Mouse (Mus musculus) lung, embryonic 15.5 days (tissue): ENCODE results near the gene Tmem258. TPM values are rescaled to one million over a fixed set of nuclear protein-coding genes. Genes with fewer than 3 reads are reported as not detected.

Experiments used
- ATAC-seq: fragments of 200-750 bp; cut with Nextera tagmentation; 2 replicates; pipeline ENCODE4 v1.8.0; 2017; ENCODE audit warnings: moderate number of reproducible peaks, borderline replicate concordance; ENCODE audit not compliant: low FRiP score, low TSS enrichment; ENCODE audit errors: extremely low read depth
- H3K27ac ChIP-seq: fragments of 300-500 bp; sonication (generic); 2 replicates; pipeline ENCODE4 v1.5.1; 2015; ENCODE audit warnings: moderate library complexity, mild to moderate bottlenecking, inconsistent platforms
- H3K27me3 ChIP-seq: fragments of 300-500 bp; sonication (generic); 2 replicates; pipeline ENCODE4 v1.6.1; 2015; ENCODE audit warnings: inconsistent platforms
- H3K36me3 ChIP-seq: fragments of 300-500 bp; sonication (generic); 2 replicates; pipeline ENCODE4 v1.6.1; 2015; ENCODE audit warnings: inconsistent platforms
- H3K4me1 ChIP-seq: fragments of 300-500 bp; sonication (generic); 2 replicates; pipeline ENCODE4 v1.6.1; 2015; ENCODE audit warnings: inconsistent platforms
- H3K4me2 ChIP-seq: fragments of 300-500 bp; sonication (generic); 2 replicates; pipeline ENCODE4 v1.6.1; 2015; ENCODE audit warnings: inconsistent platforms, mild to moderate bottlenecking, moderate library complexity
- H3K4me3 ChIP-seq: fragments of 300-500 bp; sonication (generic); 2 replicates; pipeline ENCODE4 v1.5.1; 2015; ENCODE audit warnings: mild to moderate bottlenecking, inconsistent platforms
- H3K9ac ChIP-seq: fragments of 300-500 bp; sonication (generic); 2 replicates; pipeline ENCODE4 v1.6.1; 2015; ENCODE audit warnings: inconsistent platforms
- H3K9me3 ChIP-seq: fragments of 300-500 bp; sonication (generic); 2 replicates; pipeline ENCODE4 v1.6.1; 2016; ENCODE audit warnings: inconsistent platforms
- WGBS: fragments of 180-500 bp; shearing (Covaris S2); methylation state at CpG from one replicate; pipeline ENCODE4 v1.1.7; 2015; 5-methylcytosine and 5-hydroxymethylcytosine counted together
- polyA plus RNA-seq: library from polyadenylated mRNA; unstranded; fragments of >200 nt; fragmentation: Nextera tagmentation; extraction: Ambion mirVana; gene quantifications from 2 replicates; pipeline ENCODE4 v1.2.1, GENCODE M21; 2015

The Tmem258 gene
- polyA plus RNA-seq, 1 experiment from 2014 or later, result 440 TPM

GRCm38 (mm10) chr19:10225767-10226166, 22.0 kb downstream of the Tmem258 start:
- Histone ChIP-seq H3K27ac (peak overlapping the region; percentile 66), H3K4me3 (no peak overlapping the region), H3K4me2 (peak overlapping the region; percentile 53; the same call in 1 of the 2 replicates), H3K36me3 (no peaks in the 10 kb centered on the region), H3K4me1 (peaks cover 32% of the 10 kb centered on the region), H3K9me3 (no peaks in the 10 kb centered on the region), H3K27me3 (no peaks in the 10 kb centered on the region), H3K9ac (no peak overlapping the region)
- 36% methylated on average over 4 of the region's 4 CpGs for WGBS
- ATAC-seq, result no peak

GRCm38 (mm10) chr19:10231016-10231415, 27.2 kb downstream of the Tmem258 start:
- H3K4me1 ChIP-seq, result peaks cover 17% of the 10 kb centered on the region
- no peaks in the 10 kb centered on the region for H3K36me3 ChIP-seq
- ATAC-seq, result peak; percentile 13; the same call in 1 of the 2 replicates
- no peak overlapping the region for H3K4me2 ChIP-seq
- no peak overlapping the region for H3K4me3 ChIP-seq
- H3K9ac ChIP-seq, result no peak overlapping the region
- H3K27me3 ChIP-seq, result no peaks in the 10 kb centered on the region
- no peaks in the 10 kb centered on the region for H3K9me3 ChIP-seq
- WGBS, result 20% methylated on average over 6 of the region's 7 CpGs
- no peak overlapping the region for H3K27ac ChIP-seq

- ATAC-seq, result no peak
- H3K27ac ChIP-seq, result no peak overlapping the region
Observed at GRCm38 (mm10) chr19:10231871-10232270, 28.1 kb downstream of the Tmem258 start.

GRCm38 (mm10) chr19:10232327-10233017, 28.7 kb downstream of the Tmem258 start:
- Histone ChIP-seq H3K4me1 (peaks cover 13% of the 10 kb centered on the region; the same call in 1 of the 2 replicates), H3K27ac (no peak overlapping the region), H3K4me2 (no peak overlapping the region), H3K27me3 (no peaks in the 10 kb centered on the region), H3K9me3 (no peaks in the 10 kb centered on the region), H3K4me3 (no peak overlapping the region), H3K9ac (no peak overlapping the region), H3K36me3 (no peaks in the 10 kb centered on the region)
- no peak for ATAC-seq
- 48% methylated on average over 9 of the region's 9 CpGs for WGBS

More at GRCm38 (mm10) chr19:10231871-10232270, 28.1 kb downstream of the Tmem258 start:
- H3K27me3 ChIP-seq, result no peaks in the 10 kb centered on the region
- H3K4me2 ChIP-seq, result no peak overlapping the region
- WGBS, result 33% methylated on average over 5 of the region's 5 CpGs
- H3K9me3 ChIP-seq, result no peaks in the 10 kb centered on the region
- no peak overlapping the region for H3K9ac ChIP-seq
- no peaks in the 10 kb centered on the region for H3K36me3 ChIP-seq
- peaks cover 13% of the 10 kb centered on the region; the same call in 1 of the 2 replicates for H3K4me1 ChIP-seq
- H3K4me3 ChIP-seq, result no peak overlapping the region

- Histone ChIP-seq H3K4me1 (peaks cover 36% of the 10 kb centered on the region), H3K9me3 (no peaks in the 10 kb centered on the region), H3K4me2 (no peak overlapping the region), H3K27ac (no peak overlapping the region), H3K36me3 (no peaks in the 10 kb centered on the region), H3K27me3 (no peaks in the 10 kb centered on the region), H3K4me3 (no peak overlapping the region), H3K9ac (no peak overlapping the region)
- WGBS, result 67% methylated on average over 9 of the region's 9 CpGs
- no peak for ATAC-seq
Observed at GRCm38 (mm10) chr19:10235784-10236565, 32.2 kb downstream of the Tmem258 start.

- peak; percentile 36; the same call in 1 of the 2 replicates for ATAC-seq
- no peak overlapping the region for H3K9ac ChIP-seq
- no peak overlapping the region for H3K4me3 ChIP-seq
- H3K27ac ChIP-seq, result no peak overlapping the region
- no peaks in the 10 kb centered on the region for H3K27me3 ChIP-seq
- no peaks in the 10 kb centered on the region for H3K9me3 ChIP-seq
- H3K36me3 ChIP-seq, result no peaks in the 10 kb centered on the region
- peak overlapping the region; percentile 17; the same call in 1 of the 2 replicates for H3K4me2 ChIP-seq
- peaks cover 32% of the 10 kb centered on the region for H3K4me1 ChIP-seq
- WGBS, result 24% methylated on average over 3 of the region's 3 CpGs
Observed at GRCm38 (mm10) chr19:10238477-10238876, 34.7 kb downstream of the Tmem258 start.

GRCm38 (mm10) chr19:10239419-10239818, 35.6 kb downstream of the Tmem258 start:
- Histone ChIP-seq H3K4me1 (peaks cover 32% of the 10 kb centered on the region), H3K9me3 (no peaks in the 10 kb centered on the region), H3K4me2 (peak overlapping the region; percentile 94), H3K27ac (no peak overlapping the region), H3K36me3 (no peaks in the 10 kb centered on the region), H3K9ac (peak overlapping the region; percentile 55; the same call in 1 of the 2 replicates), H3K4me3 (no peak overlapping the region), H3K27me3 (no peaks in the 10 kb centered on the region)
- 18% methylated on average over 2 of the region's 2 CpGs for WGBS
- ATAC-seq, result no peak

- 2% methylated on average over 24 of the region's 26 CpGs for WGBS
- H3K9me3 ChIP-seq, result no peaks in the 10 kb centered on the region
Observed at GRCm38 (mm10) chr19:10239975-10240653, 36.3 kb downstream of the Tmem258 start.

GRCm38 (mm10) chr19:10240654-10241305, 37.0 kb downstream of the Tmem258 start, which contains the start of gene Myrf:
Gene Myrf (minus strand): TSS chr19:10240748.
- no peaks in the 10 kb centered on the region for H3K9me3 ChIP-seq
- H3K4me1 ChIP-seq, result peaks cover 32% of the 10 kb centered on the region
- H3K27ac ChIP-seq, result no peak within 1 kb of the TSS
- peak within 1 kb of the TSS; percentile 53 for H3K4me3 ChIP-seq
- H3K36me3 ChIP-seq, result no peaks in the 10 kb centered on the region
- H3K27me3 ChIP-seq, result no peaks in the 10 kb centered on the region
- H3K9ac ChIP-seq, result peak within 1 kb of the TSS; percentile 55
- H3K4me2 ChIP-seq, result peak within 1 kb of the TSS; percentile 94
- ATAC-seq, result peak; percentile 82
- 7% methylated on average over 43 of the region's 43 CpGs for WGBS

More at GRCm38 (mm10) chr19:10239975-10240653, 36.3 kb downstream of the Tmem258 start:
- no peaks in the 10 kb centered on the region for H3K36me3 ChIP-seq
- peak overlapping the region; percentile 55 for H3K9ac ChIP-seq
- no peak; the same call in 1 of the 2 replicates for ATAC-seq
- H3K4me3 ChIP-seq, result peak overlapping the region; percentile 53
- H3K27ac ChIP-seq, result no peak overlapping the region
- H3K4me1 ChIP-seq, result peaks cover 32% of the 10 kb centered on the region
- H3K4me2 ChIP-seq, result peak overlapping the region; percentile 94
- no peaks in the 10 kb centered on the region for H3K27me3 ChIP-seq

- no peaks in the 10 kb centered on the region for H3K9me3 ChIP-seq
- no peak overlapping the region for H3K4me3 ChIP-seq
- H3K27me3 ChIP-seq, result no peaks in the 10 kb centered on the region
- H3K27ac ChIP-seq, result no peak overlapping the region
- H3K4me1 ChIP-seq, result peaks cover 39% of the 10 kb centered on the region
- H3K36me3 ChIP-seq, result no peaks in the 10 kb centered on the region
- H3K4me2 ChIP-seq, result no peak overlapping the region
- WGBS, result 12% methylated on average over 8 of the region's 8 CpGs
- no peak for ATAC-seq
- no peak overlapping the region for H3K9ac ChIP-seq
Observed at GRCm38 (mm10) chr19:10242916-10243315, 39.1 kb downstream of the Tmem258 start.

GRCm38 (mm10) chr19:10244183-10244582, 40.4 kb downstream of the Tmem258 start:
- no peak overlapping the region for H3K27ac ChIP-seq
- ATAC-seq, result no peak
- no peak overlapping the region for H3K4me2 ChIP-seq
- peaks cover 35% of the 10 kb centered on the region for H3K4me1 ChIP-seq
- H3K4me3 ChIP-seq, result no peak overlapping the region
- no peaks in the 10 kb centered on the region for H3K27me3 ChIP-seq
- no peak overlapping the region for H3K9ac ChIP-seq
- WGBS, result 17% methylated on average over 3 of the region's 3 CpGs
- no peaks in the 10 kb centered on the region for H3K36me3 ChIP-seq
- no peaks in the 10 kb centered on the region for H3K9me3 ChIP-seq
